Mouse (Mus musculus): ENCODE results near the gene Lcn6. TPM values are rescaled to one million over a fixed set of nuclear protein-coding genes. Genes with fewer than 3 reads are reported as not detected.

Lcn6 gene
- polyA plus RNA-seq (2012; rRNA removed): not detected in 2 replicates

GRCm38 (mm10) chr2:25676486-25676885, at the start of gene Lcn6:
Lcn6 (plus strand) TSS chr2:25676786.

GRCm38 (mm10) chr2:25627811-25628210, 48.8 kb upstream of the Lcn6 start, which contains the start of gene Fcna:
Fcna (minus strand) TSS chr2:25628030.

DNA sequence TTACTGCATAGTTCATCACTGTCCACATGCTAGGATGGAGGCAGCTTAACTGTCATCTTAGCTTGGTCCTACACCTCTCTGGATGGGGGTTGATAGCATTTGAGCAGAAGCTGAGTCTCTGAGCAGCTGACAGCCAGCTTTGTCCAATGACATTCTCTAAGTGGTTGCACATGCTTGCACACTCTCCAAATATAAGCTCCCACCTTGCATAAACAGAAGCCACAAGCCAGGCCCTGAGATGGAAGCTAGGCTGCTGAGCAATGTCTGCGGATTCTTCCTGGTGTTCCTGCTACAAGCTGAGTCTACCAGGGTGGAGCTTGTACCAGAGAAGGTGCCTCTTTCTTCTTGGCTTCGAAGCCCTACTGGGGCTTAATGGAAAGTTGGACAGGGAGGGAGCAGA, 23.7 kb upstream of the Lcn6 start, which contains the start of gene Lcn8:
Lcn8 (plus strand) TSS at position 219 of the 400 bp plus-strand sequence.

GRCm38 (mm10) chr2:25657652-25658051, 18.9 kb upstream of the Lcn6 start, which contains the start of gene Lcn5:
Lcn5 (plus strand) TSS chr2:25657952.

GRCm38 (mm10) chr2:25682426-25682825, 5.8 kb downstream of the Lcn6 start, which contains the start of gene Lcn10:
Lcn10 (plus strand) TSS chr2:25682726.

GRCm38 (mm10) chr2:25699743-25700142, 23.2 kb downstream of the Lcn6 start, which contains the start of gene Obp2a:
Obp2a (plus strand) TSS chr2:25700043.

GRCm38 (mm10) chr2:25706643-25707481, 30.3 kb downstream of the Lcn6 start, which contains the start of gene Bmyc:
Bmyc (plus strand) TSS chr2:25706739.

Other genes with a start within 250 kb of the Lcn6 start
- gene Abca2, start 248.1 kb upstream of the Lcn6 start, polyA plus RNA-seq (2012; rRNA removed): 19.3 and 24.9 TPM in 2 replicates
- gene Clic3, start 219.9 kb upstream of the Lcn6 start, polyA plus RNA-seq (2012; rRNA removed): 1.6 and 2.1 TPM in 2 replicates
- 66.2 and 79.3 TPM in 2 replicates for gene Paxx, start 215.7 kb upstream of the Lcn6 start, polyA plus RNA-seq (2012; rRNA removed)
- 0.21 and 0.37 TPM in 2 replicates for gene Ptgds, start 206.7 kb upstream of the Lcn6 start, polyA plus RNA-seq (2012; rRNA removed)
- gene Lcn12, start 182.9 kb upstream of the Lcn6 start, polyA plus RNA-seq (2012; rRNA removed): not detected in 2 replicates
- 23.6 and 29.7 TPM in 2 replicates for gene Fbxw5, start 176.0 kb upstream of the Lcn6 start, polyA plus RNA-seq (2012; rRNA removed)
- gene C8g, start 175.1 kb upstream of the Lcn6 start, polyA plus RNA-seq (2012; rRNA removed): 1.7 and 2.4 TPM in 2 replicates
- gene Traf2, start 129.8 kb upstream of the Lcn6 start, polyA plus RNA-seq (2012; rRNA removed): 13.4 and 15.1 TPM in 2 replicates
- gene Edf1, start 118.9 kb upstream of the Lcn6 start, polyA plus RNA-seq (2012; rRNA removed): 208 and 259 TPM in 2 replicates
- gene Mamdc4, start 101.9 kb upstream of the Lcn6 start, polyA plus RNA-seq (2012; rRNA removed): 3.1 and 10.3 TPM in 2 replicates
- gene Phpt1, start 101.6 kb upstream of the Lcn6 start, polyA plus RNA-seq (2012; rRNA removed): 20.9 and 24.9 TPM in 2 replicates
- 2.2 and 2.4 TPM in 2 replicates for gene Ajm1, start 95.0 kb upstream of the Lcn6 start, polyA plus RNA-seq (2012; rRNA removed)
- gene Rabl6, start 68.3 kb upstream of the Lcn6 start, polyA plus RNA-seq (2012; rRNA removed): 64.1 and 64.2 TPM in 2 replicates
- 0.07 TPM in 2 replicates for gene Ccdc183, start 59.1 kb upstream of the Lcn6 start, polyA plus RNA-seq (2012; rRNA removed)
- 20.6 and 23.5 TPM in 2 replicates for gene Tmem141, start 54.8 kb upstream of the Lcn6 start, polyA plus RNA-seq (2012; rRNA removed)
- 9.5 and 10.1 TPM in 2 replicates for gene Fcna, start 48.8 kb upstream of the Lcn6 start, polyA plus RNA-seq (2012; rRNA removed)
- not detected in 2 replicates for gene Lcn8, start 23.7 kb upstream of the Lcn6 start, polyA plus RNA-seq (2012; rRNA removed)
- not detected in 2 replicates for gene Lcn5, start 18.8 kb upstream of the Lcn6 start, polyA plus RNA-seq (2012; rRNA removed)
- gene Lcn10, start 5.9 kb downstream of the Lcn6 start, polyA plus RNA-seq (2012; rRNA removed): not detected in 2 replicates
- gene Obp2a, start 23.3 kb downstream of the Lcn6 start, polyA plus RNA-seq (2012; rRNA removed): not detected in 2 replicates
- gene Bmyc, start 30.0 kb downstream of the Lcn6 start, polyA plus RNA-seq (2012; rRNA removed): 43.1 and 46.6 TPM in 2 replicates
- not detected in 2 replicates for gene Obp2b, start 60.2 kb downstream of the Lcn6 start, polyA plus RNA-seq (2012; rRNA removed)
- not detected in 2 replicates for gene Lcn3, start 88.8 kb downstream of the Lcn6 start, polyA plus RNA-seq (2012; rRNA removed)
- gene Lcn11, start 100.2 kb downstream of the Lcn6 start, polyA plus RNA-seq (2012; rRNA removed): not detected in 2 replicates
- not detected in 2 replicates for gene Gm13539, start 105.5 kb downstream of the Lcn6 start, polyA plus RNA-seq (2012; rRNA removed)
- gene Glt6d1, start 139.1 kb downstream of the Lcn6 start, polyA plus RNA-seq (2012; rRNA removed): not detected in 2 replicates
- not detected in 2 replicates for gene Lcn9, start 146.4 kb downstream of the Lcn6 start, polyA plus RNA-seq (2012; rRNA removed)
- not detected in 2 replicates for gene Sohlh1, start 170.5 kb downstream of the Lcn6 start, polyA plus RNA-seq (2012; rRNA removed)
- 2.3 and 4.0 TPM in 2 replicates for gene Kcnt1, start 186.9 kb downstream of the Lcn6 start, polyA plus RNA-seq (2012; rRNA removed)